Mouse (Mus musculus): ENCODE measurements around the gene Sox15. TPM values are rescaled to one million over a fixed set of nuclear protein-coding genes. Genes with fewer than 3 reads are reported as not detected.
A peak's percentile ranks its signal among the peaks of the same experiment; 100 is the strongest.

Sox15 gene
- polyA plus RNA-seq (2014; fragmentation: Nextera tagmentation; extraction: Ambion mirVana) = not detected in 2 replicates

GRCm38 (mm10) chr11:69655264-69656064, at the start of gene Sox15:
TSS of gene Sox15 (plus strand) at chr11:69655314.
- Histone ChIP-seq H3K36me3 (ENCODE audit: control insufficient read depth, insufficient read depth, low read length) (peaks cover 73% of the 10 kb centered on the region), H3K27ac (replicated peaks; ENCODE audit: low read depth, low read length) (no peak within 1 kb of the TSS), H3K4me3 (replicated peaks; ENCODE audit: low read depth, low read length) (no peak within 1 kb of the TSS), H3K4me2 (ENCODE audit: low read length) (no peak within 1 kb of the TSS; the same call in 1 of the 2 replicates), H3K4me1 (ENCODE audit: control insufficient read depth, insufficient read depth, low read length) (no peaks in the 10 kb centered on the region), H3K9ac (replicated peaks; ENCODE audit: low read length) (peak within 1 kb of the TSS; percentile 16; the same call in 1 of the 2 replicates), H3K27me3 (ENCODE audit: control insufficient read depth, insufficient read depth, low read length) (no peaks in the 10 kb centered on the region), H3K9me3 (ENCODE audit: control insufficient read depth, low read length) (no peaks in the 10 kb centered on the region)
- WGBS = 21% methylated on average over 34 of the region's 34 CpGs
- DNase-seq = peak; percentile 89
- ATAC-seq (ENCODE audit: low FRiP score, low TSS enrichment) = no peak

- H3K27me3 ChIP-seq (ENCODE audit: control insufficient read depth, insufficient read depth, low read length) = no peaks in the 10 kb centered on the region
- peak; percentile 87 for ATAC-seq (ENCODE audit: low FRiP score, low TSS enrichment)
- peak; percentile 92 for DNase-seq
- peak within 1 kb of the TSS; percentile 75 for H3K27ac ChIP-seq (replicated peaks; ENCODE audit: low read depth, low read length)
- peak within 1 kb of the TSS; percentile 98 for H3K4me2 ChIP-seq (ENCODE audit: low read length)
- peaks cover 21% of the 10 kb centered on the region for H3K4me1 ChIP-seq (ENCODE audit: control insufficient read depth, insufficient read depth, low read length)
- 2% methylated on average over 32 of the region's 32 CpGs for WGBS
- H3K9me3 ChIP-seq (ENCODE audit: control insufficient read depth, low read length) = no peaks in the 10 kb centered on the region
- H3K4me3 ChIP-seq (replicated peaks; ENCODE audit: low read depth, low read length) = peak within 1 kb of the TSS; percentile 74
- peaks cover 11% of the 10 kb centered on the region; the same call in 1 of the 2 replicates for H3K36me3 ChIP-seq (ENCODE audit: control insufficient read depth, insufficient read depth, low read length)
- peak within 1 kb of the TSS; percentile 80 for H3K9ac ChIP-seq (replicated peaks; ENCODE audit: low read length)
Measured at GRCm38 (mm10) chr11:69605726-69606490, 49.2 kb upstream of the Sox15 start, which contains the start of gene Atp1b2. TSS of gene Atp1b2 (minus strand) at chr11:69605942.

GRCm38 (mm10) chr11:69606491-69606795, 48.7 kb upstream of the Sox15 start:
- 78% methylated on average over 2 of the region's 2 CpGs for WGBS
- Histone ChIP-seq H3K4me3 (replicated peaks; ENCODE audit: low read depth, low read length) (peak overlapping the region; percentile 74), H3K9me3 (ENCODE audit: control insufficient read depth, low read length) (no peaks in the 10 kb centered on the region), H3K27ac (replicated peaks; ENCODE audit: low read depth, low read length) (no peak overlapping the region), H3K27me3 (ENCODE audit: control insufficient read depth, insufficient read depth, low read length) (no peaks in the 10 kb centered on the region), H3K4me2 (ENCODE audit: low read length) (peak overlapping the region; percentile 98), H3K36me3 (ENCODE audit: control insufficient read depth, insufficient read depth, low read length) (peaks cover 5% of the 10 kb centered on the region; the same call in 1 of the 2 replicates), H3K9ac (replicated peaks; ENCODE audit: low read length) (no peak overlapping the region; the same call in 1 of the 2 replicates), H3K4me1 (ENCODE audit: control insufficient read depth, insufficient read depth, low read length) (peaks cover 21% of the 10 kb centered on the region)
- DNase-seq (no peak), ATAC-seq (ENCODE audit: low FRiP score, low TSS enrichment) (no peak)

GRCm38 (mm10) chr11:69606832-69607231, 48.3 kb upstream of the Sox15 start:
- ATAC-seq (ENCODE audit: low FRiP score, low TSS enrichment) = no peak
- 85% methylated on average over 2 of the region's 2 CpGs for WGBS

GRCm38 (mm10) chr11:69608525-69608924, 46.6 kb upstream of the Sox15 start:
- Histone ChIP-seq H3K9me3 (ENCODE audit: control insufficient read depth, low read length) (no peaks in the 10 kb centered on the region), H3K4me1 (ENCODE audit: control insufficient read depth, insufficient read depth, low read length) (peaks cover 18% of the 10 kb centered on the region), H3K27me3 (ENCODE audit: control insufficient read depth, insufficient read depth, low read length) (no peaks in the 10 kb centered on the region), H3K36me3 (ENCODE audit: control insufficient read depth, insufficient read depth, low read length) (no peaks in the 10 kb centered on the region), H3K27ac (replicated peaks; ENCODE audit: low read depth, low read length) (no peak overlapping the region), H3K4me2 (ENCODE audit: low read length) (no peak overlapping the region), H3K9ac (replicated peaks; ENCODE audit: low read length) (no peak overlapping the region), H3K4me3 (replicated peaks; ENCODE audit: low read depth, low read length) (no peak overlapping the region)
- WGBS = 94% methylated on average over 3 of the region's 3 CpGs
- ATAC-seq (ENCODE audit: low FRiP score, low TSS enrichment) = no peak
- DNase-seq = no peak

More at GRCm38 (mm10) chr11:69606832-69607231, 48.3 kb upstream of the Sox15 start:
- peaks cover 21% of the 10 kb centered on the region for H3K4me1 ChIP-seq (ENCODE audit: control insufficient read depth, insufficient read depth, low read length)
- no peak overlapping the region for H3K9ac ChIP-seq (replicated peaks; ENCODE audit: low read length)
- no peak overlapping the region for H3K27ac ChIP-seq (replicated peaks; ENCODE audit: low read depth, low read length)
- peaks cover 3% of the 10 kb centered on the region; the same call in 1 of the 2 replicates for H3K36me3 ChIP-seq (ENCODE audit: control insufficient read depth, insufficient read depth, low read length)
- DNase-seq = no peak
- H3K9me3 ChIP-seq (ENCODE audit: control insufficient read depth, low read length) = no peaks in the 10 kb centered on the region
- H3K4me2 ChIP-seq (ENCODE audit: low read length) = no peak overlapping the region; the same call in 1 of the 2 replicates
- H3K4me3 ChIP-seq (replicated peaks; ENCODE audit: low read depth, low read length) = no peak overlapping the region
- H3K27me3 ChIP-seq (ENCODE audit: control insufficient read depth, insufficient read depth, low read length) = no peaks in the 10 kb centered on the region

GRCm38 (mm10) chr11:69609416-69609815, 45.7 kb upstream of the Sox15 start:
- WGBS = 64% methylated on average over 7 of the region's 7 CpGs
- ATAC-seq (ENCODE audit: low FRiP score, low TSS enrichment) (no peak), DNase-seq (no peak)
- no peak overlapping the region for H3K9ac ChIP-seq (replicated peaks; ENCODE audit: low read length)
- H3K36me3 ChIP-seq (ENCODE audit: control insufficient read depth, insufficient read depth, low read length) = no peaks in the 10 kb centered on the region
- H3K9me3 ChIP-seq (ENCODE audit: control insufficient read depth, low read length) = no peaks in the 10 kb centered on the region
- peaks cover 10% of the 10 kb centered on the region for H3K4me1 ChIP-seq (ENCODE audit: control insufficient read depth, insufficient read depth, low read length)
- H3K27me3 ChIP-seq (ENCODE audit: control insufficient read depth, insufficient read depth, low read length) = no peaks in the 10 kb centered on the region
- no peak overlapping the region for H3K4me2 ChIP-seq (ENCODE audit: low read length)
- no peak overlapping the region for H3K4me3 ChIP-seq (replicated peaks; ENCODE audit: low read depth, low read length)
- H3K27ac ChIP-seq (replicated peaks; ENCODE audit: low read depth, low read length) = no peak overlapping the region

GRCm38 (mm10) chr11:69610899-69611298, 44.2 kb upstream of the Sox15 start:
- Histone ChIP-seq H3K4me3 (replicated peaks; ENCODE audit: low read depth, low read length) (no peak overlapping the region), H3K36me3 (ENCODE audit: control insufficient read depth, insufficient read depth, low read length) (no peaks in the 10 kb centered on the region), H3K27me3 (ENCODE audit: control insufficient read depth, insufficient read depth, low read length) (no peaks in the 10 kb centered on the region), H3K4me2 (ENCODE audit: low read length) (no peak overlapping the region), H3K27ac (replicated peaks; ENCODE audit: low read depth, low read length) (no peak overlapping the region), H3K9me3 (ENCODE audit: control insufficient read depth, low read length) (no peaks in the 10 kb centered on the region), H3K4me1 (ENCODE audit: control insufficient read depth, insufficient read depth, low read length) (0 out of 2 replicates have a peak, but pooled peaks cover 4% of the 10 kb centered on the region), H3K9ac (replicated peaks; ENCODE audit: low read length) (no peak overlapping the region)
- 68% methylated on average over 4 of the region's 4 CpGs for WGBS
- DNase-seq (no peak), ATAC-seq (ENCODE audit: low FRiP score, low TSS enrichment) (no peak)

- Histone ChIP-seq H3K4me3 (replicated peaks; ENCODE audit: low read depth, low read length) (no peak overlapping the region), H3K4me1 (ENCODE audit: control insufficient read depth, insufficient read depth, low read length) (no peaks in the 10 kb centered on the region), H3K27ac (replicated peaks; ENCODE audit: low read depth, low read length) (no peak overlapping the region), H3K4me2 (ENCODE audit: low read length) (0 out of 2 replicates have a peak overlapping the region, but pooled peaks have one; percentile 9), H3K36me3 (ENCODE audit: control insufficient read depth, insufficient read depth, low read length) (no peaks in the 10 kb centered on the region), H3K9me3 (ENCODE audit: control insufficient read depth, low read length) (no peaks in the 10 kb centered on the region), H3K9ac (replicated peaks; ENCODE audit: low read length) (0 out of 2 replicates have a peak overlapping the region, but pooled peaks have one; percentile 14), H3K27me3 (ENCODE audit: control insufficient read depth, insufficient read depth, low read length) (no peaks in the 10 kb centered on the region)
- 8% methylated on average over 19 of the region's 19 CpGs for WGBS
- ATAC-seq (ENCODE audit: low FRiP score, low TSS enrichment) = no peak
- DNase-seq = peak; percentile 85
Measured at GRCm38 (mm10) chr11:69613553-69614256, 41.4 kb upstream of the Sox15 start.

Data from midbrain, embryonic 14.5 days (tissue).